Mouse (Mus musculus): ENCODE data around the gene Susd2. TPM values are rescaled to one million over a fixed set of nuclear protein-coding genes. Genes with fewer than 3 reads are reported as not detected.
A peak's percentile ranks its signal among the peaks of the same experiment; 100 is the strongest.

The Susd2 gene
- total and polyA plus RNA-seq, 3 experiments: 0.51 to 3.0 (median 0.70) TPM

DNA sequence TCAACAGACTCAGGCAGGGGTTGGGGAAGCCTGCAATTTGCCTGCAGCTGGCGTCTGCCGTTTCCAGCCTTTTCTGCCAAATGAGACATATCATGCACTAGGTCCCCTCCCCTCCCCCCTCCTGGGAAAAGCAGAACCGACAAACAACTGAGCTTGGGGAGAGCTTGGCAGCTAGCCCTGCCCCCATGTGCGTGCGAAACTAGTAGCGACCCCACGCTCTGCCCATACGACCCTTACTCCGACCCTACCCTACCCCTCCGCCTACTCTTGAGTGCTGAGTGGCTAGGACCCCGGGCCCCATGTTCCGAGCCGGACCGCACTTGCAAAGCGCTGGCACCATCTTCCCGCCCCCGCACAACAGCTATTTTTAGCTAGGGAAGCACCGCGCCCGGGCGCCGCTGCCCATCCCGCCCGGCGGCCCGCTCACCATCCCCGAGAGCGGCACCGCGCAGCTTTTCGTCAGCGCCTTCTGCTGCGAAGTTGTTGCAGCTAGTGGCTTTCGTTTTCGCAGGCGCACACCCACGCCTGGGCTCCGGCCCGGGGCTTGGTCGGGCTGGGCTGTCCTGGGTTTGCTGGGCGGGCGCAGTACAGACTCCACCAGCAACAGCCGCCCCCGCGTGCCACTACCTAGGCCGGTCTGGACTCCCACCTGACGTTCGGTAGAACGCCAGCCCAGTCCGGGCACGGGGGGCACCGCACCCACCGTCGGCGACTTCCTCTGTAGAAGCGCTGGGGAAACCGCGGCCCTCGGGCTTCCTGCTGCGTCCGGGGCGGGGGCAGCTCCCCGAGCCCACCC is 23.5 kb upstream of the Susd2 start (continued):
- TF ChIP-seq CTCF (conservative IDR thresholded peaks at IDR 0.05 in 1 of 2, IDR thresholded peaks at IDR 0.05 in 1 of 2; ENCODE audit: low read depth in 2 of 2, low read length in 2 of 2): no peak
- TF ChIP-seq ZNF384 (IDR thresholded peaks at IDR 0.05; ENCODE audit: low read depth, low read length): no peak
- peak; percentile 72 for TF ChIP-seq IRF4 (IDR thresholded peaks at IDR 0.05; ENCODE audit: low read depth, low read length)
- 0 out of 2 replicates have a peak, but pooled peaks have one; percentile 36 for TF ChIP-seq ZMIZ1 (IDR thresholded peaks at IDR 0.05; ENCODE audit: low read depth, low read length)
- no peak for TF ChIP-seq POLR2A (IDR thresholded peaks at IDR 0.05; ENCODE audit: low read depth, low read length)
- TF ChIP-seq USF2 (conservative IDR thresholded peaks at IDR 0.05; ENCODE audit: low read depth, low read length): no peak
- no peak for TF ChIP-seq KAT2A (IDR thresholded peaks at IDR 0.05; ENCODE audit: insufficient replicate concordance, low read length)
- TF ChIP-seq MXI1 (IDR thresholded peaks at IDR 0.05; ENCODE audit: low read depth, low read length): peak; percentile 42; the same call in 1 of the 2 replicates
- no peak for TF ChIP-seq TBP (conservative IDR thresholded peaks at IDR 0.05; ENCODE audit: low read depth, low read length)
- TF ChIP-seq MYC (IDR thresholded peaks at IDR 0.05; ENCODE audit: low read depth, low read length): peak; percentile 34; the same call in 1 of the 2 replicates
- TF ChIP-seq RAD21 (IDR thresholded peaks at IDR 0.05; ENCODE audit: low read depth, low read length): no peak
- no peak for TF ChIP-seq E2F4 (IDR thresholded peaks at IDR 0.05; ENCODE audit: insufficient replicate concordance, low read depth, low read length)
- TF ChIP-seq HCFC1 (IDR thresholded peaks at IDR 0.05; ENCODE audit: low read depth, low read length): no peak; the same call in 1 of the 2 replicates
- no peak for TF ChIP-seq POLR2AphosphoS2 (IDR thresholded peaks at IDR 0.05; ENCODE audit: low read depth, low read length)
- TF ChIP-seq ETS1 (conservative IDR thresholded peaks at IDR 0.05; ENCODE audit: low read depth, low read length): peak; percentile 76
- TF ChIP-seq MAFK (IDR thresholded peaks at IDR 0.05; ENCODE audit: insufficient replicate concordance, low read length): no peak
- peak; percentile 41; the same call in 1 of the 2 replicates for TF ChIP-seq MAZ (IDR thresholded peaks at IDR 0.05; ENCODE audit: low read depth, low read length)
- no peak for TF ChIP-seq ZKSCAN1 (IDR thresholded peaks at IDR 0.05; ENCODE audit: borderline replicate concordance, low read depth, low read length)
- TF ChIP-seq MAX (IDR thresholded peaks at IDR 0.05; ENCODE audit: low read length): peak; percentile 28; the same call in 1 of the 2 replicates

DNA sequence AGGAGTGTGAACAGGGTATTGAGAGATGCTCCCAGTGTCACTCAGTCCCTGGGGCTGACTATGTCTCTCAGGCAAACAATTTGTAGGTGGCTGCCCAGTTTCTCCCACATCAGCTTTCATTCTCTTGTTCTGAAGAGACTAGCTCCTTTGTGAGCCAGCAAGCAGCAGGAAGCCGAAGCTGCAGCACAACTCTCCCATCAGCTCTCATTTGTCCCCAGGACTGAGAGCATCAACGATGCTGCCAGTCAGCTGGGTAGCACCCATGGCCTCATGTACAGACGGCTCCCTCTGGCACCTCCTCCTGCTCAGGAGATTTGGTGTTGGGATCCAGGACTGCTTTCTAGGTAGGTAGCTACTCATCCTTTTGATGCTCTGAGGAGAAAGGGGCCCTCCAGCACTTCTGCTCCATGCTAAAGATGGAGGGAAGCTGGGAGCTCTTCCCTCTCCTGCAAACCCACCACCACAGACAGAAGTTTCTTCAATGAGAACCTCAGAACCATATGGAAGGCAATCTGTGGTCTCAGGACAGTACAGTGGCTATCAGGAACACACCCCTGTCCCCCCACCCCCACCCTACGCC is 22.7 kb upstream of the Susd2 start:
- Histone ChIP-seq H3K4me2 (ENCODE audit: insufficient read depth, low read depth, poor library complexity, severe bottlenecking) (peak overlapping the region; percentile 50; the same call in 1 of the 2 replicates), H3K9me3 (replicated peaks; ENCODE audit: low read length) (no peaks in the 10 kb centered on the region), H3K4me3 (replicated peaks in 1 of 3; ENCODE audit: low read depth in 2 of 3, low read length in 2 of 3, poor library complexity in 1 of 3) (peak overlapping the region in 2 of 3 experiments; percentile 61 to 66), H3K27me3 (replicated peaks) (no peaks in the 10 kb centered on the region), H3K79me2 (replicated peaks; ENCODE audit: control insufficient read depth, extremely low read depth, insufficient read depth, poor library complexity, severe bottlenecking) (no peaks in the 10 kb centered on the region; the same call in 1 of the 2 replicates), H3K36me3 (replicated peaks in 1 of 2; ENCODE audit: control insufficient read depth in 1 of 2, insufficient read depth in 1 of 2, low read length in 1 of 2) (peaks cover 46 to 77% of the 10 kb centered on the region in 2 experiments), H3K9ac (ENCODE audit: insufficient read depth, low read depth) (no peak overlapping the region), H3K27ac (ENCODE audit: insufficient read depth, low read depth) (no peak overlapping the region), H3K4me1 (ENCODE audit: control insufficient read depth in 1 of 2, insufficient read depth in 2 of 2) (peaks cover 18 to 33% of the 10 kb centered on the region in 2 experiments)
- in situ Hi-C loops (cut with MboI; ENCODE audit: low pct_ligation_motif_present, low pct_unique_long_range_greater_than_20kb, low sequenced_read_pairs): no loop called here
- dilution Hi-C loops (cut with MboI; ENCODE audit: extremely low pct_ligation_motif_present, extremely low pct_unique_long_range_greater_than_20kb, low sequenced_read_pairs): no loop called here
- DNase-seq (ENCODE audit: extremely low read depth): no peak
- TF ChIP-seq EP300 (IDR thresholded peaks at IDR 0.05; ENCODE audit: low read length) (no peak), NELFE (IDR thresholded peaks at IDR 0.05; ENCODE audit: low read depth, low read length) (no peak)

All from CH12.LX (cell line).